Mouse (Mus musculus) skeletal muscle tissue, adult 2 months (tissue): ENCODE data around the gene Gnb1l.
A peak's percentile ranks its signal among the peaks of the same experiment; 100 is the strongest.
"Not testable (repeated sequence)": the region's sequence is repeated elsewhere in the genome, so short reads cannot be mapped to it uniquely, and the experiment has no call there.

ENCODE experiments used
- DNase-seq: peaks from one replicate; pipeline ENCODE4 v3.0.0-alpha.2; 2012; ENCODE audit warnings: low read depth, low spot score

Gene Gnb1l

DNA sequence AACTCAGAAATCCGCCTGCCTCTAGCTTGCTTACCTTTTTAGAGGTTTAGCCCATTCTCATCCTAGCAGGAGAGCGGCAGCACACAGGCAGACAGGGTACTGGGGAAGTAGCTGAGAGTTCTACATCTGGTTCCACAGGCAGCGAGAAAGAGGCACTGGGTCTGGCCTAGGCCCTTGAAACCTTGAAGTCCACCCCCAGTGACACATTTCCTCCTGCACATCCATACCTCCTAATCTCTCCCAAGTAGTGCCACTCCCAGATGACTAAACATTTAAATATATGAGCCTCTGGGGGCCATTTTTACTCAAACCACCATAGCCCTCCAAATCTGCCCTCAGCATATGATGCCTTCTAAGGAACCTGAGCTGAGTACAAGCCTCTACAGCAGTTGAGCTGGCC, 16.1 kb upstream of the Gnb1l start:
- DNase-seq: no peak

DNA sequence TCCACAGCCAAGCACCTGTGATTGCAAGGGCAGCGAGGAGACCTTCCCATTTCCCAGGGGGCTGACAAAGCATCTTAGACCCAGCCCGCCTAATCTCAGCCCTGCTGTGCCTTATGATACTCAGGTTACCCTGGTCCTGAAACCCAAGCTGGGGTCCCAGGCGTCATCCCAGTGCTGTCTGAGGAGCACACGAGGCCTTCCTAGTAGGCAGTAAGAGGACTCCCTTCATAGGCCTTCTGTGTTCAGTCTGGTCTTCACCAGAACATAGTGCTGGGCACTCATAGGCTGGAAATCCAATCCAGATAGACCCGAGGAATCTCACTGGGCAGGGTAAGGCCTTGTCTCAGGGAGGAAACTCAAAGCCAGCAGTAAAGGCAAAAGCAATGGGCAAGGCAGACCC, 14.7 kb upstream of the Gnb1l start:
- DNase-seq: no peak

- DNase-seq: no peak
Measured at GRCm38 (mm10) chr16:18484386-18484785, 14.1 kb upstream of the Gnb1l start.

GRCm38 (mm10) chr16:18484794-18485435, 13.6 kb upstream of the Gnb1l start:
- DNase-seq: no peak

DNA sequence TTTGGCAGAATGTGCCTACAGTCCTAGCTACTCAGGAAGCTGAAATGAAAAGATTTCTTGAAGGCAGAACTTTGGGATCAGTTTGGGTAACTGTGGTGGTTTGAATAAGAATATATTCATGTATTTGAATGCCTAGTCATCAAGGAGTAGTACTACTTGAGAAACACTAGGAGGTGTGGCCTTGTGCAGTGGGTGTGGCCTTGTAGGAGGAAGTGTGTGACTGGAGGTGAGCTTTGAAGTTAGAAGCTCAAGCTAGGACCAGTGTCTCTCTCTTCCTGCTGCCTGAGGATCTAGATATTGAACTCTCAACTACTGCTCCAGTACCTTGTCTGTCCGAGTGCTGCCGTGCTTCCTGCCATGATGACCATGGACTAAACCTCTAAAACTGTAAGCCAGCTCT, 12.4 kb upstream of the Gnb1l start:
- DNase-seq: no peak

DNA sequence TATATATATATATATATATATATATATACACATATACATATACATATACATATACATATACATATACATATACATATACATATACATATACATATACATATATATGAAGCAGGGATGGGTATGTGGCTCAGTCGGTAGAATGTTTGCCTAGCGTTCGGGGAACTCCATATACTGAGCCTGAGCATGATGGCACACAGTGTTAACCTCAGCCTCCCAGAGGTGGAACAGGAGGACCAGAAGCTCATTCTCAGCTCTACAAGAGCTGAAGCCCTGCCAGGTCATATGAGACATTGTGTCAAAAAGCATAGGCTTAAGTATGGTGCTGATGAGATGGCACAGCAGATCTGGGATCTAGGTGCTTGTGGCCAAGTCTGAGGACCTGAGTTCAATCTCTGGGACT, 8.2 kb upstream of the Gnb1l start:
- DNase-seq: no peak

- no peak for DNase-seq
Measured at GRCm38 (mm10) chr16:18490894-18491293, 7.6 kb upstream of the Gnb1l start.

GRCm38 (mm10) chr16:18497865-18498515, 523 bp upstream of the Gnb1l start:
- no peak for DNase-seq

DNA sequence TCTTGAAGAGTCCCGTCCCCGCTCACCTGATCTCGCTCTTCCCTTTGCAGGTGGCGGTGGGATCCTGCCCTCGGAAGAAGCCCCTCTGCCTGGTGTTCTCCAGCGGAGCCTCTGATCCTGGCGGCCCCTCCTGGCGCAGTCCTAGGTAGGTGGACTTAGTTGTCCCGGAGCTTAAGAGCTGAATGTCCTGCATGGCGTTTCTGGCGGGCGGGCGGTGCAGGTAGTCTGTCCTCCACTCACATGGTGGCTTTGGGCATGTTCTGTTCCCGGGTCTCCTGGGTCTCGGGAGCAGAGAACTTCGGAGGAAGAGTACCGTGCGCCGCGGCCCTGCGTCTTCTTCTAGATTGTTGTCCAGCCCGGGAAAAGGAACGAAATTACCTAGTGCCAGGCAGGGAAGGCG, 483 bp downstream of the Gnb1l start:
- no peak for DNase-seq

DNA sequence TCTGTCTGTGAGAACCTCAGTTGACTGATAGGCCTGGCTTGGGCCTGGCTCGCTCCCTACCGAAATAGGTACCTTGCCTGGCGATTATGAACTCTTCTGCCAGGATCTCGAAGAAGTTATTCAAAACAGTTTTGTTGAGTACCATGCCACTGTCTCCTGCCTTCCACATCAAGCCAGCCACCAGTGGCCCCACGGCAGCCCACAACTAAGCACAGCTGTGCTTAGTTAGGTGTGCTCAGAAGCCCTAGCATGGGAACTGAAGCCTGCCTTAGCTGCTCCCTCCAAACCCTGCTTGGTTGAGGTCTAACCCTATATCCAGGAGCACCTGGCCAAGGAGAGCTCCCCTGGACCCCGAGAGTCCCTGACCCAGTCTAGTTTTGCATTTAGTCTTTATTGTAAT, 3.0 kb downstream of the Gnb1l start:
- DNase-seq: no peak

DNA sequence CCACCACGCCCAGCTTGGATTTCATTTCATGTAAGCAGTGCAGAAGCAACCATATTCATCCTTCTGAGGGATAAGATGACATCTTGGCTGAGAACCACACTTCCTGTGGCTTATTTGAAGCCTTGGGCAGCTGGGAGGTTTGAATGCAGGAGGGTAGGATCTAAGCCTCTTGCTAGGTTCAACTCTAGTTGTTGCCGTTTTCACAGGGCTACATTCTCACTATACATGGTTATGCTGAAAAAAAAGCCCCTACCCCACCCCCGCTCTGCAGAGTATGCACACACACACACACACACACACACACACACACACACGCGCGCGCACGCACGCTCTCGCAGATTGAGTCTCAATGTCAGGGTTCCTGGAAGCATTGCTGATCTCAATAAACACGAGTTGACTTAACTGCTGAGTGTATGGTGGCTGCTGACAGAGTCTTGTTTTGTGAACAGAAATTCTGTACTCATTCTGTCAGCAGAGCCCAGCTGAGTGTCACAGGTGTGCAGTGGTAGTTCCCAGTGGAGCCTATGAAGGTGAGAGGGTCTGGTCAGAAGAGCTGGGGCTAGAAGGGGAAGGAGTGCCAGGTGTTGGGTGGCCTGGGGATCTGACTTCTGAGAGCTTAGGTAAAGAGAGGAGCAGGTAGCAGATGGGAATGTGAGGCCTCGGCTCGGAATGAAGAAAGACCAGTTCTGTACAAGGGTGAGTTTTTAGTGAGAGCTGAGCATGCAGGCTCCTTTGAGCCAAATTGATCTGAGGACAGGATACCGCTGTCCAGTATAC, 5.2 kb downstream of the Gnb1l start:
- DNase-seq: no peak

- DNase-seq: no peak
Measured at GRCm38 (mm10) chr16:18506524-18507199, 8.1 kb downstream of the Gnb1l start.

- DNase-seq: no peak
Measured at GRCm38 (mm10) chr16:18507200-18507549, 8.7 kb downstream of the Gnb1l start.

GRCm38 (mm10) chr16:18511741-18512140, 13.2 kb downstream of the Gnb1l start:
- no peak for DNase-seq

GRCm38 (mm10) chr16:18513508-18513907, 15.0 kb downstream of the Gnb1l start:
- peak; percentile 24 for DNase-seq

GRCm38 (mm10) chr16:18518091-18518490, 19.6 kb downstream of the Gnb1l start:
- peak; percentile 32 for DNase-seq

GRCm38 (mm10) chr16:18523563-18524245, 25.2 kb downstream of the Gnb1l start:
- no peak for DNase-seq

DNA sequence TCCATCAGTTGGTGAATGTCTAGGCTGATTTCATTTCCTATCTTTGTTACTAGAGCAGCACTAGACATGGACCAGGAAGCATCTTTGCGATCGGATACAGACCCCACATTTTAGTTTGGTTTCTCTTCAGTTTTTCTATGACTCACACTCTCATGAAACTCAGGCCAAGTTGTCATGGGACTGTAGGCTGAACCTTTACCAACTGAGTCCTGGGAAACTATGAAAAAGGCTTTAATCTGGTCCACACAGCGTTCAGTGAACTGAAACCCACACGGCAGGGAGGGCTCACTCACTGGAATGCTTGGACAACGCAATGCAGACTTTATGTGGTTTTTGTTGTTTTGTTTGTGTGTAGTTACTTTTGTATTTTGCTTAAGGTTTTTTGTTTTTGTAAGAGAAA, 30.1 kb downstream of the Gnb1l start:
- no peak for DNase-seq

- DNase-seq: not testable (repeated sequence)
Measured at GRCm38 (mm10) chr16:18533061-18533460, 34.5 kb downstream of the Gnb1l start.

DNA sequence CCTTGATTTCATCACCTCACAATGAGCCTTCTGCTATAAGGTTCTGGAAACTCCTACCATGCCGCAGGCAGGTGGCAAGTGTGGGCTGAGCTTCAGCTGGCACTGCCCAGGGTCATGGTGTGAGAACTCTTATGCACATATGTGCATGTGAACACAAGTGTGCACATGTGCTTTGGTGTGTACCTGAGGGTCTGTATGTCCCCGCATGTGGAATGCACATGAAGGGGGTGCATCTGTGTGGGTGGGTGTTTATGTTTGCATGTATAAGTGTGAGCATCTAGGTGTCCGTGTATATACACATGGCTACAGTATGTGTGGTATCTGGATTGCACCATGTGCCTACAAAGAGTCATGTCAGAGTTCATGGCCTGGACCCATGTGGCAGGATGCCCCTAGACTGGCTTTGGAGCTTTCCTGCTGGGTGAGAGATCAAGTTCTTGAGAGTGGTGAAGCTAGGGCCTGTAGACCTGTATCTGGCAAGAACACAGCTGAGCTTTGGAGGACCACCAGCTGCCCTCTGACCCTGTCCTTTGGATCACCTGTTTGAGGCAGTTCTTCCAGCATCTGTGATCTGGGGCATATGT, 39.0 kb downstream of the Gnb1l start:
- DNase-seq: no peak

DNA sequence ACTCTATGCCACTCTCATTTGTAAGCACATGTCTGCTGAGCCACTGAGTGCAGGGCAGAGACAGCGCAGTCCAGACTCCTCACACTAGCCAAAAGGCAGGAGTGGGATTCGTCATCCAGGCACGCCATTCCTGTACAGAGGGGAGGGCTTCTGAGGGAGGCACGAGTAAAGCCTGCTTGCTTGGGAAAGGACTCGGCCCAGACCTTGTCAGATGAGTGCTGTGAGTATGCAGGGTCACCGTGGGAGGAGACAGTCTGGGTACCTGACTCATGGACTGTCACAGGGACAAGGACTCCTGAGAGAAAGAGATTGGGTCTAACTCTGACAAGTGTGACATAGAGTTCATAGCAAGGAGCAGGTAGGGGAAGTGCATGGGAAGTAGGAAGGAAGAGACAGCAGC, 40.8 kb downstream of the Gnb1l start:
- no peak for DNase-seq
